Comparison of ENCODE assay signal across 27 mouse cellular contexts in the genomic region with DNA sequence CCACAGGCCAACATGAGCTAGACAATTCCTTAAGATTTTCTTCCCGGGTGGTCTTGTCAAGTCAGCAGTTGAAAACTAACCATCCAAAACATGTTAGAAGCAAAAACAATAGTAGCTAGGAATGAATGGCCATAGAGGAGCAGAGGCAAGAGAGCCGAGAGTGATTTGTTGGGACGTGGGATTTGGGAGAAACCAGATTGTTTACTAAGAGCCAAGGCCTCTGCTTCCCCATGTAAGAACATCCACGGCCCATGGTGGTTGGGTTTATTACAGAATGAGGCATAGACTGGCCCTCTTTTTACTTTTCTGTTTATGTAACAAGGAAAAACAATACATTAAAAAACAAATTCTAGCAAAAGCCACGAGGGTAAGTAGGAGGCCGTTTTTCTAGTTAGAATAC.
"Had no signal": no experiment of that assay in that cellular context is flagged by ENCODE, and none has a peak within 500 bp of the region (broad histone marks: within the 10 kb centered on the region; RNA-seq: fewer than 3 reads in every experiment).

No protein-coding gene starts in this region.

- H3K9ac ChIP-seq: heart, embryonic 12.5 days; hindbrain, embryonic 12.5 days; hindbrain, embryonic 14.5 days; intestine, embryonic 15.5 days; limb, embryonic 12.5 days; liver, embryonic 13.5 days; liver, embryonic 15.5 days; liver, postnatal 0 days had no signal

- H3K36me3 ChIP-seq: heart, embryonic 12.5 days; hindbrain, embryonic 12.5 days; intestine, embryonic 15.5 days; limb, embryonic 12.5 days; liver, embryonic 15.5 days had no signal

- H3K4me2 ChIP-seq: heart, embryonic 12.5 days; hindbrain, embryonic 12.5 days; hindbrain, embryonic 14.5 days; intestine, embryonic 15.5 days; limb, embryonic 12.5 days; liver, embryonic 11.5 days; liver, embryonic 13.5 days; liver, embryonic 15.5 days had no signal

- H3K9me3 ChIP-seq: heart, embryonic 12.5 days; hindbrain, embryonic 10.5 days; hindbrain, embryonic 12.5 days; intestine, embryonic 15.5 days; limb, embryonic 10.5 days; limb, embryonic 12.5 days; liver, embryonic 13.5 days; liver, embryonic 15.5 days had no signal

- H3K27ac ChIP-seq: gastrocnemius, adult 2 months; heart, adult 2 months; hindbrain, embryonic 10.5 days; hindbrain, embryonic 12.5 days; hindbrain, embryonic 14.5 days; intestine, embryonic 15.5 days; layer of hippocampus, adult 2 months; left cerebral cortex, adult 2 months; limb, embryonic 10.5 days; limb, embryonic 12.5 days; liver, embryonic 13.5 days; liver, embryonic 15.5 days had no signal

- H3K4me1 ChIP-seq: intestine, embryonic 15.5 days; liver, embryonic 15.5 days had no signal

- H3K4me3 ChIP-seq: gastrocnemius, adult 2 months; heart, adult 2 months; heart, embryonic 12.5 days; hindbrain, embryonic 10.5 days; hindbrain, embryonic 12.5 days; intestine, embryonic 15.5 days; layer of hippocampus, adult 2 months; left cerebral cortex, adult 2 months; limb, embryonic 10.5 days; limb, embryonic 12.5 days; liver, embryonic 13.5 days; liver, embryonic 15.5 days had no signal

- H3K27me3 ChIP-seq: heart, embryonic 12.5 days; hindbrain, embryonic 12.5 days; intestine, embryonic 15.5 days; limb, embryonic 12.5 days; liver, embryonic 13.5 days; liver, embryonic 15.5 days had no signal

- DNase-seq: gastrocnemius, adult 2 months; gastrocnemius, postnatal 10 days; gastrocnemius, postnatal 25 days; heart, adult 2 months; heart, postnatal 10 days; heart, postnatal 4 days; kidney, adult 18-20 months; kidney, adult 8-10 months; kidney, postnatal 25 days; kidney, postnatal 4 days; liver; liver, embryonic 13.5 days; liver, postnatal 0 days had no signal

- ATAC-seq: hindbrain, embryonic 16.5 days; inflammation-experienced regulatory T-cells, adult 6 months; intestine, embryonic 15.5 days; intestine, postnatal 0 days; liver, postnatal 0 days had no signal
